27 mouse cellular contexts compared by ENCODE assay signal in the genomic region with DNA sequence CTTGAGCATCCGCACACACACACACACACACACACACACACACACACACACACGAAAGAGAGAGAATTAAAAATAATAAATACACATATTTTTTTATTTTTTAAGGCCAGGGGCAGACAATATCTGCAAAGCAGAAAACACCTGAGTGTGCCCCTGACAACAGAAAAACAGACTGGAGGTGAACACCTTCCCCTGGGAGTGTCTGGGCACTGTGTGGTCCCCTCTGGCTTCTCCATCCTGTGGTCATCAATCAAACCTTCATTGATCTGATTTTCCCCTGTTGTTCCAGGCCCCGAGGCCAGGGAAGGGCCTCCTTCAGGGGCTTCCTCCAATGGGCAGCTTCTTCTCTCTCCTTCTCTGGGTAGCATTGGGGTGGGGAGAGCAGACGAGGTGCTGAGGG. TPM values are rescaled to one million over a fixed set of nuclear protein-coding genes. Genes with fewer than 3 reads are reported as not detected.
DNase-seq lines count a peak whose midpoint lies in the region; ATAC-seq and TF ChIP-seq lines count a peak whose summit lies in the region.
"Had no signal": no experiment of that assay in that cellular context is flagged by ENCODE, and none has a peak within 500 bp of the region (broad histone marks: within the 10 kb centered on the region; RNA-seq: fewer than 3 reads in every experiment).

No protein-coding gene starts in this region.

- intact Hi-C loops in gastrocnemius, adult 2 months (cut with DNase I): no loop called here

- WGBS in liver, embryonic 11.5 days: 63% methylated on average over 4 of the region's 4 CpGs
- WGBS in macrophage (ENCODE audit: missing documents): 75% methylated on average over 2 of the region's 4 CpGs

- no peak for TF ChIP-seq CTCF in gastrocnemius, adult 2 months (IDR thresholded peaks at IDR 0.05)

- H3K9ac ChIP-seq in liver, embryonic 11.5 days (ENCODE audit: low read depth, low read length): no peak overlapping the region
- H3K9ac ChIP-seq: embryonic facial prominence, embryonic 15.5 days; forebrain, embryonic 12.5 days; forebrain, postnatal 0 days; hindbrain, embryonic 14.5 days; kidney, embryonic 15.5 days; lung, embryonic 15.5 days; midbrain, embryonic 13.5 days had no signal

- peaks cover 21% of the 10 kb centered on the region for H3K4me1 ChIP-seq in liver, embryonic 11.5 days (replicated peaks; ENCODE audit: control insufficient read depth, insufficient read depth, low read length)

- H3K36me3 ChIP-seq in liver, embryonic 11.5 days (ENCODE audit: control insufficient read depth, insufficient read depth, low read length): no peaks in the 10 kb centered on the region
- H3K36me3 ChIP-seq in macrophage (ENCODE audit: inconsistent target): no peaks in the 10 kb centered on the region
- H3K36me3 ChIP-seq: embryonic facial prominence, embryonic 10.5 days; embryonic facial prominence, embryonic 15.5 days; forebrain, embryonic 12.5 days; kidney, embryonic 15.5 days; lung, embryonic 15.5 days; midbrain, embryonic 13.5 days had no signal

- no peak overlapping the region for H3K4me2 ChIP-seq in liver, embryonic 11.5 days
- H3K4me2 ChIP-seq: embryonic facial prominence, embryonic 15.5 days; forebrain, embryonic 12.5 days; hindbrain, embryonic 14.5 days; kidney, embryonic 15.5 days; lung, embryonic 15.5 days; midbrain, embryonic 13.5 days had no signal

- no peak for DNase-seq in gastrocnemius, adult 2 months
- no peak for DNase-seq in gastrocnemius, postnatal 25 days
- DNase-seq in liver, embryonic 11.5 days (ENCODE audit: low spot score): no peak
- DNase-seq in liver: no peak
- DNase-seq in thymus, postnatal 25 days: peak; percentile 11
- no peak for DNase-seq in thymus, postnatal 14 days
- DNase-seq: adrenal gland, adult 8-10 months; cerebellum, adult 18-20 months; cerebellum, postnatal 14 days; forebrain, postnatal 0 days; gastrocnemius, postnatal 14 days; retina, postnatal 1 day; right cerebral cortex, postnatal 25 days had no signal

- H3K27ac ChIP-seq in gastrocnemius, adult 2 months: 0 out of 2 replicates have a peak overlapping the region, but pooled peaks have one; percentile 20
- 0 out of 2 replicates have a peak overlapping the region, but pooled peaks have one; percentile 11 for H3K27ac ChIP-seq in liver, embryonic 11.5 days (ENCODE audit: low read depth, low read length)
- H3K27ac ChIP-seq in macrophage: peak overlapping the region; percentile 87
- H3K27ac ChIP-seq: embryonic facial prominence, embryonic 10.5 days; forebrain, embryonic 12.5 days; hindbrain, embryonic 14.5 days; lung, embryonic 15.5 days; midbrain, embryonic 13.5 days had no signal

- no peaks in the 10 kb centered on the region for H3K9me3 ChIP-seq in liver, embryonic 11.5 days (ENCODE audit: control insufficient read depth, low read length)
- H3K9me3 ChIP-seq: embryonic facial prominence, embryonic 10.5 days; embryonic facial prominence, embryonic 15.5 days; forebrain, embryonic 12.5 days; kidney, embryonic 15.5 days; lung, embryonic 15.5 days; megakaryocyte, embryonic 14.5 days; midbrain, embryonic 13.5 days had no signal

- no peak for ATAC-seq in liver, embryonic 11.5 days (replicated peaks; ENCODE audit: low FRiP score)
- ATAC-seq in inflammation-experienced regulatory T-cells, adult 6 months: no peak
- ATAC-seq: forebrain, postnatal 0 days; midbrain, embryonic 13.5 days had no signal

- no peaks in the 10 kb centered on the region for H3K27me3 ChIP-seq in liver, embryonic 11.5 days (replicated peaks; ENCODE audit: control insufficient read depth, insufficient read depth, low read length)
- H3K27me3 ChIP-seq: CH12.LX; embryonic facial prominence, embryonic 15.5 days; forebrain, embryonic 12.5 days; kidney, embryonic 15.5 days; lung, embryonic 15.5 days; megakaryocyte, embryonic 14.5 days; midbrain, embryonic 13.5 days had no signal

- H3K79me2 ChIP-seq in macrophage (ENCODE audit: inconsistent target): no peaks in the 10 kb centered on the region

- no peak overlapping the region for H3K4me3 ChIP-seq in gastrocnemius, adult 2 months
- no peak overlapping the region for H3K4me3 ChIP-seq in liver, embryonic 11.5 days (ENCODE audit: low read depth, low read length)
- H3K4me3 ChIP-seq in macrophage (ENCODE audit: inconsistent target): no peak overlapping the region
- H3K4me3 ChIP-seq: embryonic facial prominence, embryonic 10.5 days; embryonic facial prominence, embryonic 15.5 days; forebrain, embryonic 12.5 days; heart, adult 2 months; kidney, embryonic 15.5 days; lung, embryonic 15.5 days; midbrain, embryonic 13.5 days had no signal

RNA-seq across cellular contexts. Expression of gene Yy1, which starts 31.1 kb away (rescaled TPM):
- total RNA-seq in gastrocnemius, adult 2 months (2021): 10 to 100 TPM; 33.4 to 35.6 TPM
- 10 to 100 TPM; 23.9 to 25.4 TPM for total RNA-seq in gastrocnemius, postnatal 25 days (2021)
- polyA plus RNA-seq in liver, embryonic 11.5 days (2014; fragmentation: Nextera tagmentation; extraction: Ambion mirVana): 17.9 and 19.2 TPM in 2 replicates
- total RNA-seq in macrophage (2018; cell fraction: chromatin; rRNA removed): 10 to 100 TPM; 27.1 to 54.6 (median 36.2) TPM
- 10 to 100 TPM; 20.1 to 36.2 (median 26.9) TPM for total RNA-seq in macrophage (2018; cell fraction: cytosol; rRNA removed)
- total RNA-seq in macrophage (2018; cell fraction: nucleus; rRNA removed): 10 to 100 TPM; 25.9 to 49.7 (median 32.6) TPM
- polyA plus RNA-seq in macrophage (2018): 24.1 to 61.1 TPM (median 29.0 TPM) in 3 replicates
- polyA plus RNA-seq in inflammation-experienced regulatory T-cells, adult 6 months (2017; shearing (Covaris generic)): 10 to 100 TPM; 16.4 to 18.6 (median 17.1) TPM

RNA-seq across cellular contexts. Expression of gene Degs2, which starts 59.5 kb away (rescaled TPM):
- not detected for total RNA-seq in gastrocnemius, adult 2 months (2021)
- under 1 TPM in 1 of 2 experiments, not detected in 1; 0.19 TPM for total RNA-seq in gastrocnemius, postnatal 25 days (2021)
- 0.33 and 0.48 TPM in 2 replicates for polyA plus RNA-seq in liver, embryonic 11.5 days (2014; fragmentation: Nextera tagmentation; extraction: Ambion mirVana)
- total RNA-seq in macrophage (2018; cell fraction: chromatin; rRNA removed): not detected
- total RNA-seq in macrophage (2018; cell fraction: cytosol; rRNA removed): under 1 TPM in 4 of 26 experiments, not detected in 22; 0.05 to 0.11 (median 0.08) TPM
- not detected for total RNA-seq in macrophage (2018; cell fraction: nucleus; rRNA removed)
- not detected in 3 replicates for polyA plus RNA-seq in macrophage (2018)
- polyA plus RNA-seq in inflammation-experienced regulatory T-cells, adult 6 months (2017; shearing (Covaris generic)): 1 to 10 TPM; 2.1 to 9.6 (median 8.8) TPM
- total RNA-seq: adrenal gland, adult 8-10 months; CH12.LX; forebrain, postnatal 0 days; hematopoietic stem cell, adult 5-6 weeks; monocyte, adult 5-6 weeks had no signal

Comparison
In these comparisons a context has a peak if more than half of its experiments do, and no peak if none do; other contexts are left out.
1. H3K27ac ChIP-seq: peak in every context shown above with its lines; median percentile 87 in macrophage; 20 in gastrocnemius, adult 2 months; 11 in liver, embryonic 11.5 days.